Mouse (Mus musculus): Measurements from ENCODE around the gene Slc6a1.

The Slc6a1 gene

GRCm38 (mm10) chr6:114354635-114355034 is 72.2 kb downstream of the Slc6a1 start:
- no peak for DNase-seq (ENCODE audit: low read depth, low spot score)

- DNase-seq (ENCODE audit: low read depth, low spot score): peak; percentile 45
These were observed 75.7 kb downstream of the Slc6a1 start for GRCm38 (mm10) chr6:114358171-114358570.

GRCm38 (mm10) chr6:114362355-114362754 is 79.9 kb downstream of the Slc6a1 start:
- no peak for DNase-seq (ENCODE audit: low read depth, low spot score)

- no peak for DNase-seq (ENCODE audit: low read depth, low spot score)
These were observed 81.3 kb downstream of the Slc6a1 start for GRCm38 (mm10) chr6:114363740-114364139.

GRCm38 (mm10) chr6:114364734-114365133 is 82.3 kb downstream of the Slc6a1 start:
- DNase-seq (ENCODE audit: low read depth, low spot score): no peak

- DNase-seq (ENCODE audit: low read depth, low spot score): no peak
These were observed 83.8 kb downstream of the Slc6a1 start for GRCm38 (mm10) chr6:114366191-114366590.

Data from skeletal muscle tissue, adult 2 months (tissue).